Mouse (Mus musculus) monocyte, adult 5-6 weeks (primary cell): ENCODE results near the gene Tymp. TPM values are rescaled to one million over a fixed set of nuclear protein-coding genes. Genes with fewer than 3 reads are reported as not detected.

ENCODE experiments used
- ATAC-seq: fragments of 153-309, 156-312 bp; replicated peaks from 2 replicates; pipeline ENCODE4 v1.8.0; 2017; ENCODE audit warnings: mild to moderate bottlenecking; ENCODE audit not compliant: low TSS enrichment, insufficient number of reproducible peaks, severe bottlenecking, poor library complexity, low FRiP score
- total RNA-seq: library from RNA; stranded (forward); fragments of 200-1000, 200-491, 200-594 nt; gene quantifications from 3 replicates; pipeline ENCODE4 v1.2.3, GENCODE M21; 2017

Gene Tymp
- total RNA-seq = 0.57 TPM in 1 of 3 replicates, not detected in the others

GRCm38 (mm10) chr15:89376957-89377356, at the start of gene Tymp:
Tymp (minus strand) TSS chr15:89377039.
- no peak for ATAC-seq

GRCm38 (mm10) chr15:89425711-89426121, 48.9 kb upstream of the Tymp start, which contains the start of gene Cpt1b:
Cpt1b (minus strand) TSS chr15:89425863.
- ATAC-seq = no peak

DNA sequence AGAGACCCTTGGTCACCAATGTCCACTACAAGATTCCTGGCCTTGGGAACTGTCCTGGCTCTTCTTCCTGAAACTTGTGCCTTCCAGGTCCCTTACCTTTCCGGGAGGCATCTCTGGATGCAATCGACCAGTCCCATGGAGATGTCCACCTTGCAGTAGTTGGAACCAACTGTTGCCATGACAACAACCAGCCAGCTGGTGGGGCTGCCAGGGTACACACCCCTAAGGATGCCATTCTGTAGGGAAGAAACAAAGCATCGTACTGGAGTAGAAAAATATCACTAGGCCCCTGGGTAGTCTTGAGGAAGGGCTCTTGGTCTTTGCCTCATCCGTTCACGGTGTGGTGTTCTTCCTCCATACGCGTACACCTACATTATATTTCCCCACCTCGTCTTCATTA, 47.8 kb upstream of the Tymp start:
- no peak for ATAC-seq

GRCm38 (mm10) chr15:89421938-89422337, 45.1 kb upstream of the Tymp start:
- no peak for ATAC-seq

- ATAC-seq = no peak
Measured at GRCm38 (mm10) chr15:89415282-89415681, 38.4 kb upstream of the Tymp start.

DNA sequence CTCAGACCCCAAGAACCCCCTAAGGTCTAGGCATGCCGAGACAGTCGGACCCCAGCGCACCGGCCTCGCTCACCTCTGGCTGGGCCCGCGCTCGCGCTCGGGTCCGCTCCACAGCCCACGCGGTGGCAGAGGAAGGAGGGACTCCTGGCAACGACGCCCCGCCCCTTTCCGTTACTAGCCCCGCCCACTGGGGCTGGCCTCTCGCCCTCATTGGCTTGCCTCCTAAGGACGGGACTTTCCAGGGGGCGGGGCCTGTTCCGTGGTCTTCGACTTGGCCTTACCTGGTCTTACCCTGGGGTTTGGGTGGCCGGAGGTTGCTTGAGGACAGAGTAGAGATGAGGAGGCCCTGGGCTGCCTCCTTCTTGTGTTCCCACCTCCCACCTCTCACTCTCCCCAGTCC, 33.3 kb upstream of the Tymp start, which contains the start of gene Syce3:
Syce3 (minus strand) TSS at position 386 of the 400 bp plus-strand sequence.
- ATAC-seq = no peak

- ATAC-seq = no peak
Measured at GRCm38 (mm10) chr15:89406691-89407090, 29.9 kb upstream of the Tymp start.

DNA sequence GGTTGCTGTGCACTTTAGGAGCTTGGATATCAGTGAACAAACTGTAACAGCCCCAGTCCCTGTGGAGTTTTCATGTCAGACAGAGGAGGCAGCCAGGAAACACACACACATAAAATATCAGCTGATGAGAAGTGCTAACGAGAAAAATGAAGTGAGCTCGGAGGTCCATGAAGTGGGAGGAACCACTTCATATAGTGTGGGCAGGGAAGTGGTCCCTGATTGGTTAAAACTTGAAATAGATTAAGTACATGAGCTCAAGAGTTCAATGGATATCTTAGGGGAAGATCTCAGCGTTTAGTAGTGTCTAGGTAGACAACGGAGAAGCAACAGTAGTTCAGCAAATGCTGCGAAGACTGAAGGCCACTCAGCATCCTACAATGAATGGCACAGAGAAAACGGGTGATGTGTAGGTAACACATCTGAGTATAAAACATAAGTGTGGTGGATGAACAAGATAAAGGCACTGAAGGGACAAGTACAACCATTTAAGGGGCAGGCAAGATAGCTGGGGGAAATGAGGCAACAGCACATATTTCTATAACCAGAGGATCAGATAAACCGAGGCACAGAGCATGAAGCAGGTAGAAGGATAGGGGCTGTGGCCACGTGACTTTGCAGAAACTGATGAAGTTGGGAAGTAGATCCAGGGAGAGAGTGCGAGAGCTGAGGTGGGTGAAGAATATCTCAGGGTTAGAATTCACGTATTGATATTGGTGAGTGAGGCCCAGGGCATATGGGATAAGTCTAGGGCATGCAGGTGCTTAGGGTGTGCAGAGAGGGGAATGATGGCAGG, 28.2 kb upstream of the Tymp start:
- no peak for ATAC-seq

GRCm38 (mm10) chr15:89402471-89402870, 25.6 kb upstream of the Tymp start:
- ATAC-seq = no peak

DNA sequence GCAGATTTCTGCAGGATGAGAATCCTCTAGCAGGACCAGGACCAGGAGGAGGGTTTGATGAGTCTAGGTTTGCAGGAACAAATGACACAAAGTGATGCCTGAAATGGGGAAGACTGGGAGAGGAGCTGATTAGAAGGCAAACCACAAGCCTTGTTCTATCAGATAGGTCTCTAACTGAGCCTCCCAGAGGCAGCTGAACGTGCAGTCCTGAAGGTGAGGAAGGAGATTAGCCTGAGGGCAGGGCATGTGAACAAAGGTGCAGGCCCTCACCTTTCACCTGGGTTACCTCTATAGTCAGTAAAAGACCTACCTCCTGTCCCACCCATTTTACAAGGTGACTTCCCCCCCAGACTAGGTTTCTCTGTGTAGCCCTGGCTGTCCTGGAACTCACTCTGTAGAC, 22.9 kb upstream of the Tymp start:
- no peak for ATAC-seq

GRCm38 (mm10) chr15:89398146-89398545, 21.3 kb upstream of the Tymp start:
- no peak for ATAC-seq

GRCm38 (mm10) chr15:89396883-89397282, 20.0 kb upstream of the Tymp start:
- no peak for ATAC-seq

DNA sequence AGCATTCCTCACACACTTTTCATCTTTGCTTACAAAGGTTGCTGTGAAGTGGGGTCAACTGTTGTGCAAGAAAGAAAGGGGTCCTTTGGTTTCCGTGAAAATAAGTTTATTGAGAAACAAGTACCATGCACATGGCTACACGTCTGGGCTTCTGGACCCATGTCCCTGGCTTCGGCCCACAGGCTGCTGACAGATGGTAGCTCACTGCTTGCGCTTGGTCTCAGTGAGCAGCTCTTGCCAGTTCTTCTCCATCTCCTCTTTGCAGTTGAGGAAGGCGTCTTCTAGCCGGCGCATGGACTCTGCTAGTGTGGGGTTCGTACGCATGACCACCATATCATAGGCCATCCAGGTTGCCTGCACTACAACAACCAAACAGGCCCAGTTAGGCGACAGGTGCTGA, 13.2 kb upstream of the Tymp start:
- ATAC-seq = no peak

DNA sequence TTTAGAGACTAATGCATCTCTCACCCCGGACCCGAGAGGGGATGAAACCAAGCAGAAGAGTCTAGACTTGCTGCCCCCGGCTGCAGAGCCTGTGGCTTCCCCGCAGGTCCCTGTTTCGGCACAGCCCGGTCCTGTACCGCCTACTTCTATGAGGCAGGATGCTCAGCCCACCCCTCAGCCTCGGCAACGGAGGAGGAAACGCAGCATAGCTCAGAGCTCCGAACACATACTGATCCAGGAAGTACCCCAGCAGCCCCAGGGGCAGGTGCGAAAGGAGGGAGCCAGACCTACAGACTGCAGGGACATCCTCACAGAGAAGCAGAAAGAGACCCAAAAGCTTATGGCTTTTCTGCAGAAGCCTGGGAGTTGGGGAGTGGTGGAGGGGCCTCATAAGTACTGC, 10.3 kb upstream of the Tymp start:
- ATAC-seq = no peak

DNA sequence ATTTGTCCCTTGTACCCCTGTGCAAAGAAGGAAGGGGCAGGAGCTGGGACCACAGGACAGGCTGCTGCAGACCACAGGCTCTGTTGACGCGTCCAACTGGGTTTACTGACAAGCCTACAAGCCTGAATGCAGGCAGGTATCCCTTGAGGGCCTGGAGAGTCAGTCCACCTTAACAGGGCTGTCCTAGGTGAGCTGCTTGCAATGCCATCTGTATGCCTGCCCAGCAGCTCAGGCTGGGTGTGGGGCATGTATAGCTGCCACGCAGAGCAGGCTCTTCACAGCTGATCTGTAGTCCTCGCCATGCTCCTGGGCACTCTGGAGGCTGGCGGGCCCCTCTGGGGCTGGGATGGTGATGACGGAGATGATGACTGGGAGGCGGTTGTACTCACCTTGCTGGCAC, 7.8 kb upstream of the Tymp start, which contains the start of gene Klhdc7b:
Klhdc7b (plus strand) TSS at position 301 of the 400 bp plus-strand sequence.
- no peak for ATAC-seq

GRCm38 (mm10) chr15:89379429-89379828, 2.6 kb upstream of the Tymp start:
- no peak for ATAC-seq

DNA sequence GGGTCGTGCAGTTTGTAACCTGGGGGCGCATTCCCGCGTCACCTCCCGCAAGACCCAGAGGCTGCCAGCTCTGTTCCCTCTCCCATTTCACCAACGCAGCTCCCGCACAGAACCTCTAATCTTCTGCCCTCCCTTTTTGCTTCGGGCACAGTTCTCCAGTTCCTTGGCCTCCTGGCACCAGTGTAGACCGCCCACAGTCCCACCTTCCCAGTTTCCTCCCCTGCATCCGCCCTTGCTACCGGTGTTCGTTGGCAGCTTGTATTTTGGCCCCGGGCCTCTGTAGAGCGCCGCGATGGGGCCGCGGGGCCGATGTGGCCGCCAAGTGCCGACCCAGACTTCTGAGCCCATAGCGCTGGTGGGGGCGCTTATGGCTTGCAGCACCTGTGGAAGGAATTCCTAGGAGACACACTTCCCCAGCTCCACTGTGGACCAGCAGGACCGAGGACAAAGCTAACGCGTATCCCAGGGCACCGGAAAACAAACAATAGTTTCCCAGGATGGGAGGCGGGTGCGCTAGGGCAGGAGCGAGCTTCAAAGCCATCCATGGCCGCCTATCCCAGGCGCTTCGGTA, 2.1 kb upstream of the Tymp start, which contains the start of gene Odf3b:
Odf3b (minus strand) TSS at position 452 of the 571 bp plus-strand sequence.
- ATAC-seq = no peak

DNA sequence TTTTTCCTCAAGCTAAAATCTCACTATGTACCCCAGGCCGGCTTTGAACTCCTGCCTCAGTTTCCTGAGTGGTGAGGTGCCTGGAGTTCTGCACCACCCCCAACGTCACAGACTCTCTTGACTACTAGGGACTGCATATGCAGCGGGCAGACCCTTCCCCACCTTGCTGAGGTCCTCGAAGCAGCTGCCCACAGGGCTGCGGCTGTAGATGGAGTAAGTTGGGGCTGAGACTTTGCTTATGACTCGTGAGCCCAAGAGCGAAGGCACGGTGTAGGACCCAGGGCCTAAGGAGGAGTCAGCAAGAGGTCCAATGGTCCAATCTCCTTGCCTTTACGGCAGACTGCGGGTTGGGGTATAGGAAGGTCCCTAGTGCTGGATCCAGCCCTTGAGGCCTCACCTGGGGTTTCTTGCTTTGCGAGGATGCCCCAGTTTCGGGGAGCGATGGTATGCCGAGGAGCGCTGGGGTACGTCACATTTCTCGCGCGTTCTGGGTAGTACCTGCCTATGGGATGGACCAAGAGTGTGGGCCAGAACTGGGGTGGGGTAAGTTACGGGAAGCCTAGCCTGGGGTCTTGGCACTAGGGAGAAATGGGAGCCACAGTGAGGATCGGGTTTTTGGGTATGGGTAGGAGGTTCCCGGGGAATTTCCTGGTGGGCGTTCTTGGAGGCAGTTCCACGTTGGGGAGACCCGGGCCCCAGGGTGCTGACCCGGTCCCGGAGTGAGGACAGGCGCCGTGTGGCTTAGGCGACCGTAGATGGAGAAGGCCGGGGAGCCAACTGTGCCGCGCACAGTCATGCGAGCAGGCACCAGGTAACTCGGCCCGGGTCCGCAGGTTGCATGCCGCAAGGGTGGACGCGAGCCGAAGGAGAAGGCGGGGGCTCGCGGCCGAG, 1.3 kb upstream of the Tymp start:
- no peak for ATAC-seq

DNA sequence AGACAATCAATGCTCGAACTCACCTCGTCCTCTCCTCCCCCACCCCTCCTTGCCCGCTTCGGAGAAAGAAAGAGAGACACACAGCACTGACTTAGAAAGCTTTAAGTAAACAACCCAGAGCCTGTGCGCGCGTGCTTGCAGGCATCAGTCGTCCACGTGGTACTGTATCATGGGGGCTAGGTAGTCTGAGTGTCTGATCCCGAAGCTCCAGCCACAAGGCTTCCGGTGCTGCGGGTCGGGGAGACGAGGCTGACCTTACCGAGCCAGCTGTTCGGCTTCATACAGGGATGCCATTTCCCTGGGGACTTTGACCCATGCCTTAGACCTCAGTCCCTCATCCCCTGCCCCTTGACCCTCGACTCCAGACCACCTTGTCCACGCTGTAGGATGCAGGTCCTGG, 523 bp upstream of the Tymp start:
- ATAC-seq = no peak
